Mouse (Mus musculus) embryonic facial prominence, embryonic 15.5 days (tissue): ENCODE measurements at regions not wholly inside any gene's neighbourhood (a gene's known extent, or its start where the extent isn't known, plus 50 kb on each side); places are given as distances from the start of the nearest gene placed in this dataset.

Experiments used
- ATAC-seq: fragments of 200-750 bp; cut with Nextera tagmentation; 2 replicates; pipeline ENCODE4 v1.8.0; 2017; ENCODE audit warnings: low read depth, moderate TSS enrichment; ENCODE audit not compliant: insufficient number of reproducible peaks, low FRiP score, low TSS enrichment
- H3K27ac ChIP-seq: fragments of 300-500 bp; sonication (generic); replicated peaks from 2 replicates; pipeline ENCODE4 v1.5.1; 2015; ENCODE audit warnings: mild to moderate bottlenecking, inconsistent platforms
- H3K27me3 ChIP-seq: fragments of 300-500 bp; sonication (generic); 2 replicates; pipeline ENCODE4 v1.6.1; 2015; ENCODE audit warnings: inconsistent platforms
- H3K36me3 ChIP-seq: fragments of 300-500 bp; sonication (generic); 2 replicates; pipeline ENCODE4 v1.6.1; 2015; ENCODE audit warnings: mild to moderate bottlenecking, inconsistent platforms
- H3K4me1 ChIP-seq: fragments of 300-500 bp; sonication (generic); 2 replicates; pipeline ENCODE4 v1.6.1; 2015; ENCODE audit warnings: inconsistent platforms
- H3K4me2 ChIP-seq: fragments of 300-500 bp; sonication (generic); replicated peaks from 2 replicates; pipeline ENCODE4 v1.6.1; 2015; ENCODE audit warnings: mild to moderate bottlenecking, inconsistent platforms
- H3K4me3 ChIP-seq: fragments of 300-500 bp; sonication (generic); replicated peaks from 2 replicates; pipeline ENCODE4 v1.5.1; 2015; ENCODE audit warnings: mild to moderate bottlenecking, inconsistent platforms
- H3K9ac ChIP-seq: fragments of 300-500 bp; sonication (generic); 2 replicates; pipeline ENCODE4 v1.6.1; 2015; ENCODE audit warnings: inconsistent platforms
- H3K9me3 ChIP-seq: fragments of 300-500 bp; sonication (generic); replicated peaks from 2 replicates; pipeline ENCODE4 v1.6.1; 2016; ENCODE audit warnings: inconsistent platforms
- WGBS: fragments of 180-500 bp; shearing (Covaris S2); methylation state at CpG from one replicate; pipeline ENCODE4 v1.1.7; 2015; 5-methylcytosine and 5-hydroxymethylcytosine counted together

GRCm38 (mm10) chr7:137883701-137884100, 446.3 kb downstream of the Glrx3 start:
- no peak overlapping the region for H3K27ac ChIP-seq
- no peaks in the 10 kb centered on the region for H3K27me3 ChIP-seq
- no peak overlapping the region for H3K4me3 ChIP-seq
- H3K4me1 ChIP-seq, result no peaks in the 10 kb centered on the region
- H3K4me2 ChIP-seq, result no peak overlapping the region
- ATAC-seq, result no peak
- H3K9ac ChIP-seq, result no peak overlapping the region
- WGBS, result 72% methylated on average over 4 of the region's 4 CpGs
- H3K36me3 ChIP-seq, result no peaks in the 10 kb centered on the region
- H3K9me3 ChIP-seq, result no peaks in the 10 kb centered on the region

- Histone ChIP-seq H3K4me3 (no peak overlapping the region), H3K36me3 (no peaks in the 10 kb centered on the region), H3K9ac (no peak overlapping the region), H3K4me1 (no peaks in the 10 kb centered on the region), H3K27me3 (no peaks in the 10 kb centered on the region), H3K4me2 (no peak overlapping the region), H3K9me3 (no peaks in the 10 kb centered on the region), H3K27ac (no peak overlapping the region)
- 46% methylated on average over 8 of the region's 8 CpGs for WGBS
- ATAC-seq, result no peak
These were observed 447.7 kb downstream of the Glrx3 start for GRCm38 (mm10) chr7:137885146-137885545.

- Histone ChIP-seq H3K36me3 (no peaks in the 10 kb centered on the region), H3K4me3 (no peak overlapping the region), H3K27me3 (no peaks in the 10 kb centered on the region), H3K9me3 (no peaks in the 10 kb centered on the region), H3K4me1 (no peaks in the 10 kb centered on the region), H3K27ac (no peak overlapping the region), H3K4me2 (no peak overlapping the region), H3K9ac (no peak overlapping the region)
- WGBS, result 84% methylated on average over 11 of the region's 11 CpGs
- ATAC-seq, result no peak
These were observed 451.3 kb downstream of the Glrx3 start for GRCm38 (mm10) chr7:137888731-137889130.

GRCm38 (mm10) chr7:137906424-137907060, 469.1 kb downstream of the Glrx3 start:
- no peak overlapping the region for H3K4me3 ChIP-seq
- 0 out of 2 replicates have a peak, but pooled peaks cover 4% of the 10 kb centered on the region for H3K4me1 ChIP-seq
- 64% methylated on average over 9 of the region's 9 CpGs for WGBS
- no peak overlapping the region for H3K4me2 ChIP-seq
- no peaks in the 10 kb centered on the region for H3K36me3 ChIP-seq
- H3K9me3 ChIP-seq, result no peaks in the 10 kb centered on the region
- no peaks in the 10 kb centered on the region for H3K27me3 ChIP-seq
- ATAC-seq, result no peak
- no peak overlapping the region for H3K27ac ChIP-seq
- H3K9ac ChIP-seq, result no peak overlapping the region

- WGBS, result 31% methylated on average over 3 of the region's 3 CpGs
- Histone ChIP-seq H3K36me3 (no peaks in the 10 kb centered on the region), H3K27me3 (no peaks in the 10 kb centered on the region), H3K4me1 (no peaks in the 10 kb centered on the region), H3K9ac (no peak overlapping the region), H3K9me3 (no peaks in the 10 kb centered on the region), H3K27ac (no peak overlapping the region), H3K4me2 (no peak overlapping the region), H3K4me3 (no peak overlapping the region)
- ATAC-seq, result no peak
These were observed 472.0 kb downstream of the Glrx3 start for GRCm38 (mm10) chr7:137909456-137909855.

- H3K4me1 ChIP-seq, result no peaks in the 10 kb centered on the region
- H3K4me2 ChIP-seq, result no peak overlapping the region
- no peaks in the 10 kb centered on the region for H3K9me3 ChIP-seq
- no peaks in the 10 kb centered on the region for H3K36me3 ChIP-seq
- no peak overlapping the region for H3K27ac ChIP-seq
- 68% methylated on average over 4 of the region's 4 CpGs for WGBS
- no peak for ATAC-seq
- no peak overlapping the region for H3K9ac ChIP-seq
- no peak overlapping the region for H3K4me3 ChIP-seq
- no peaks in the 10 kb centered on the region for H3K27me3 ChIP-seq
These were observed 476.2 kb downstream of the Glrx3 start for GRCm38 (mm10) chr7:137913551-137914105.

- H3K36me3 ChIP-seq, result no peaks in the 10 kb centered on the region
- WGBS, result 82% methylated on average over 5 of the region's 5 CpGs
- H3K27ac ChIP-seq, result no peak overlapping the region
- no peak overlapping the region for H3K4me2 ChIP-seq
- no peaks in the 10 kb centered on the region for H3K9me3 ChIP-seq
- no peak overlapping the region for H3K9ac ChIP-seq
- H3K4me1 ChIP-seq, result no peaks in the 10 kb centered on the region
- H3K4me3 ChIP-seq, result no peak overlapping the region
- no peaks in the 10 kb centered on the region for H3K27me3 ChIP-seq
- ATAC-seq, result no peak
These were observed 477.1 kb downstream of the Glrx3 start for GRCm38 (mm10) chr7:137914506-137914905.

- H3K9me3 ChIP-seq, result no peaks in the 10 kb centered on the region
- H3K36me3 ChIP-seq, result no peaks in the 10 kb centered on the region
- no peak overlapping the region for H3K27ac ChIP-seq
- WGBS, result 88% methylated on average over 1 of the region's 1 CpGs
- no peak overlapping the region for H3K9ac ChIP-seq
- no peaks in the 10 kb centered on the region for H3K4me1 ChIP-seq
- no peak overlapping the region for H3K4me3 ChIP-seq
- H3K27me3 ChIP-seq, result no peaks in the 10 kb centered on the region
- no peak overlapping the region for H3K4me2 ChIP-seq
- ATAC-seq, result no peak
These were observed 478.9 kb downstream of the Glrx3 start for GRCm38 (mm10) chr7:137916351-137916750.

- peak; percentile 70 for ATAC-seq
- 34% methylated on average over 7 of the region's 7 CpGs for WGBS
- H3K4me2 ChIP-seq, result peak overlapping the region; percentile 4; the same call in 1 of the 2 replicates
These were observed 472.9 kb downstream of the Tcerg1l start for GRCm38 (mm10) chr7:137924464-137925167.

GRCm38 (mm10) chr7:137925656-137926055, 471.9 kb downstream of the Tcerg1l start:
- no peak overlapping the region for H3K4me2 ChIP-seq
- no peaks in the 10 kb centered on the region for H3K36me3 ChIP-seq
- 0 out of 2 replicates have a peak, but pooled peaks cover 3% of the 10 kb centered on the region for H3K27me3 ChIP-seq
- H3K27ac ChIP-seq, result no peak overlapping the region
- no peaks in the 10 kb centered on the region for H3K9me3 ChIP-seq
- no peak for ATAC-seq
- H3K4me1 ChIP-seq, result peaks cover 12% of the 10 kb centered on the region; the same call in 1 of the 2 replicates
- WGBS, result 78% methylated on average over 3 of the region's 3 CpGs
- H3K4me3 ChIP-seq, result no peak overlapping the region
- H3K9ac ChIP-seq, result no peak overlapping the region

More at GRCm38 (mm10) chr7:137924464-137925167, 472.9 kb downstream of the Tcerg1l start:
- no peak overlapping the region for H3K4me3 ChIP-seq
- no peak overlapping the region for H3K27ac ChIP-seq
- H3K27me3 ChIP-seq, result 0 out of 2 replicates have a peak, but pooled peaks cover 3% of the 10 kb centered on the region
- H3K4me1 ChIP-seq, result peaks cover 12% of the 10 kb centered on the region; the same call in 1 of the 2 replicates
- H3K9ac ChIP-seq, result no peak overlapping the region
- no peaks in the 10 kb centered on the region for H3K36me3 ChIP-seq
- no peaks in the 10 kb centered on the region for H3K9me3 ChIP-seq

- no peak overlapping the region for H3K4me3 ChIP-seq
- H3K4me1 ChIP-seq, result peaks cover 12% of the 10 kb centered on the region; the same call in 1 of the 2 replicates
- no peaks in the 10 kb centered on the region for H3K9me3 ChIP-seq
- WGBS, result 59% methylated on average over 8 of the region's 8 CpGs
- 0 out of 2 replicates have a peak, but pooled peaks cover 3% of the 10 kb centered on the region for H3K27me3 ChIP-seq
- H3K36me3 ChIP-seq, result no peaks in the 10 kb centered on the region
- ATAC-seq, result no peak
- H3K4me2 ChIP-seq, result no peak overlapping the region
- H3K27ac ChIP-seq, result no peak overlapping the region
- no peak overlapping the region for H3K9ac ChIP-seq
These were observed 470.2 kb downstream of the Tcerg1l start for GRCm38 (mm10) chr7:137927371-137927770.
